Mouse (Mus musculus) urinary bladder, postnatal 25 days (tissue): ENCODE measurements at regions not wholly inside any gene's neighbourhood (a gene's known extent, or its start where the extent isn't known, plus 50 kb on each side); places are given as distances from the start of the nearest gene placed in this dataset.
A peak's percentile ranks its signal among the peaks of the same experiment; 100 is the strongest.

Source experiments
- DNase-seq: peaks from one replicate; pipeline ENCODE4 v3.0.0; 2022; ENCODE audit warnings: low spot score

DNA sequence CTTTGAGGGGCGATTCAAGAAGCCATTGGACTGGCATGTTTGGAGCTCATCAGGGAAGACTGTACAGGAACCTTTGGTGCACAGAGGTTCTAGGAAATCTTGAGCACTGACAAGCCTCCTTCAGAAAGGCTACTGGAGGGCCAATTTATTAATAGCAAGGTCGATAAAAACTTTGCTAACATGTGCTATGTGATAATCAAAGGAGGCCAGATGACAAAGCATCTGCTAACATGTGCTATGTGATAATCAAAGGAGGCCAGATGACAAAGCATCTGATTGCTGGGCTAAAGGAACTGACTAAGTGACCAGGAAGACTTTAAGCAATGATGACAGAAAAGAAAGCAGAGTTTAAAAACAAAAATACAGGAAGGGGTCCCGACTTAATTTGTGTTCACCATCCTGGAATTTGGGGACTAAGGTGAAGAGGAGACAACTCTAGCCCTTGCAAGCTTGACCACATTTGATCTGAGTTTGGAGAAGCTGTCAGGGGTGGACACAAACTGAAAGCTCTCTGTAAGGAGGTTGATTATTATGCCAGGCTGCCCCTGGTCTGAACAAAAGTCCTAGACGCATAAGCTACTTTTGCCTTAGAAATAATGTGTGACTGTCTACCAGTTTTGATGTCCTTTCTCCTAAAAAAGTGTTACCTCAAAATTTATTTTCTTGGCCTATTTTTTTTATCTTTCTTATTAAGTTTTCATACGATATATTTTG lies 455.5 kb upstream of the Fam92a start:
- no peak for DNase-seq

DNA sequence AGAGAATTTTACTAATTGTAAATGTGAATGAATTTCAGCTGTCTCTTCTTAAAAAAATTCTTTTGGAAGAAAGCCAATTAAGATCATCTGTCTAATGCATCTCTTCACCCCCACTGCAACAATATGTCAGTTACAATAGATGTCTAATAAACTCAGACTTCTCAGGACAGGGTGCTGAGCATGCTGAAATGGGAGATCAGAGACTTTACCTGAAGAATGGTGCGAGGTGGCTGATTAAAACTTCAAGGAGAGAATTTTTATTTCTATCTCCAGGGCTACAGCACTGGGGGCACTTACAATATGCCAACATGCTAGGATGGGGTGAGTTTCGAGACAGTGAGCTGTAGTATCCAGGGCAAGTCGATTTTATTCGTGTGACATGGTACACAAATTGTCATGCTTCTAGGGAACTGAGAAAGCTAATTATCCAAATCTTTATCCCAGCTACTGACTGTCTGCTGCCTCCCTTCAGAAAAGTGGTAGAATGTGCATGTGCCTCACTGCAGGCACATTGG lies 449.0 kb upstream of the Fam92a start:
- no peak for DNase-seq

DNA sequence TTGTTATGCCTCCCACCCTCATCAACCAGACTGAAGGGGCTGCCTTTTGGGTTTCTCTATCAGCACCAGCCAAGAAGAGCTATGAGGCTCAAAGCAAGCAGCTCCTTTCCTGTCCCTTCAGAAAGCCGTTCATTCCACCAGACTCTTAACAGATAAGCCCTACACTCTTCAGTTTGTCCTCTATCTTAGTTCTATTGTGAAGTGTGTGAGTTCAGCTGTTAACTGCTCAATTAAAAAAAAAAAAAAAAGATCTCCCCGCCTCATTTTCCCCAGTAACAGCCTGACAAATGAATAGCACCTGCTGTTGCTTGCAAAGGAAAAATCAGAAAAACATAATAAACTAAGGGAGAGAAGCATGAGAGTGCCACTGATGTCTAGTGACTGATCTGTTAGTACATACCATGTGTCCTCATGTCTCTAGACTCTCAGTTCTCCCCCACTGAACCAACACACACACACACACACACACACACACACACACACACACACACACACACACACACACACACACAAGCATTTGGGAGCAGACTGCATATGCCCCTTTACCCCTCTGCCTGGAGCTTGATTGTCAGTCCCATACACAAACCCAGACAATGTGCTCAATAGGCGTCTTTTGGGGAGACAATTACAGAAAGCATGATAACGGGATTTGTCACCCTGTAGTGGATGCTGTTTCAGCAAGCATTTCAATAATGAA lies 448.4 kb upstream of the Fam92a start:
- no peak for DNase-seq

DNA sequence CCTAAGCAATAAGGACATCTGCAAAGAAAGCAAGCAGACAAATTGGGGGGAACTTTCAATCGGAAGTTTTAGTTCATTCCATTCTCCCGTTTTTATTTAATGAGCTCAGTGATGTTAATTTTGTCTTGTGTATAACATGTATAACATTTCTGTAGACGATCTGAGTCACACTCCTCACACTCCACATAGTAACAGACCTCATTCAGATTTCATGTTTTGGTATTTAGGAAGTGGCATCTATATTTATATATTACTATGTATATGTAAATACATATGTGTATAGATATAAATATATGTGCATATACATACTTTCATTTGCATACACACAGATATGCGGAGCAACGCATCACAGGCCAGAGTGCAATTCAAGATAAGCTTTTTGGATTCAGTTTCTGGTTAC lies 444.9 kb upstream of the Fam92a start:
- no peak for DNase-seq

DNA sequence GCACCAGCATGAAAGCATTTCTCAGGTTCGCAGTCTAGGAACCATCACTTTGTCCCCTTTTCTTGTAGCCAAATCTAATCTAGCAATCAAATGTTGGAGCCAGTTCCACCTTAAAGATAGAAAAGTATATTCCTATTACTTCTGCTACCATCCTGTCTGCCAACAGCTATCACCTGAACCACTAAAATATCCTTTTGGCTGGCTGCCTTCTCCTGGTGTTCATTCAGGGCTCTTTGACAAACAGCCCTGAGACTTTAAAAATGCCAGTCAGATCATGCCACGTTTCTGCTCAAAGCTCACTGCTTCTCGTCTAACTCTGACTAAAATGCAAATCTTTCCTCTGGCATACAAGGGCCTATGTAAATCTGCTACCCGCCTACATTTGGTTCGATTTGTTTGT lies 439.7 kb upstream of the Fam92a start:
- no peak for DNase-seq

DNA sequence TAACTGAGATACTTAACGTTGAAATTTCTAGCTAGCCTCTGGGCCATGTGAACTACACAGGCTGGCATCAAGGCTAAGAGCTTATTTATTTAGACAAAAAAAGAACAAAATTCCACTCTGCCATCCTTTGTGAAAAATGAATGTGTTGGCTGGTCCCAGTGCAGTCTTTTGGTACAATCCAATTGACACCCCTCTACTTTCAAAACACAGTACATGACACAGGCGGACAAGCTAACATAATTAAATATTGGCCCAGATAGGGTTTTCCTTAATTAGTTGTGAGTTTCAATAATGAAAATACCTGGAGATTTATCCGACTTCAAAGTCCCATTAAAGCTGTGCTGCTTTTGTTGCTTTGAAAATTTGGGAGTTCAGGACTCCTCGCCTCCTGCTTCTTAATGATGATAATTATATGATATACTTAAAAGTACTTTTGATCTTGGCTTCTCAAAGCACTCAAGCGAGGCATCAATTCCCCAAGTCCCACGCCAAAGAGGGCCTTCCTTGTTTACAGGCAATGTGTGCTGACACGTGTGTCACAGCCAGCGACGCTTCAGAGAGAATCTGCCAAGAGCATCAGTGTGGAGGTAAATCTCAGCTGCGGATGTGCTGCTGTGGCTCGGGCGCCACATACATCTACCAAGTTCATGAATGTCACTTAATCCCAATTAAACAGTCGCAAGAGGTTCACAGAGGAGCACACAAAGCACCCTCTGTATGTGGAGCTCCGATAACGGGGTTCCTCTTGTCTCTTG lies 429.5 kb upstream of the Fam92a start:
- DNase-seq = no peak

DNA sequence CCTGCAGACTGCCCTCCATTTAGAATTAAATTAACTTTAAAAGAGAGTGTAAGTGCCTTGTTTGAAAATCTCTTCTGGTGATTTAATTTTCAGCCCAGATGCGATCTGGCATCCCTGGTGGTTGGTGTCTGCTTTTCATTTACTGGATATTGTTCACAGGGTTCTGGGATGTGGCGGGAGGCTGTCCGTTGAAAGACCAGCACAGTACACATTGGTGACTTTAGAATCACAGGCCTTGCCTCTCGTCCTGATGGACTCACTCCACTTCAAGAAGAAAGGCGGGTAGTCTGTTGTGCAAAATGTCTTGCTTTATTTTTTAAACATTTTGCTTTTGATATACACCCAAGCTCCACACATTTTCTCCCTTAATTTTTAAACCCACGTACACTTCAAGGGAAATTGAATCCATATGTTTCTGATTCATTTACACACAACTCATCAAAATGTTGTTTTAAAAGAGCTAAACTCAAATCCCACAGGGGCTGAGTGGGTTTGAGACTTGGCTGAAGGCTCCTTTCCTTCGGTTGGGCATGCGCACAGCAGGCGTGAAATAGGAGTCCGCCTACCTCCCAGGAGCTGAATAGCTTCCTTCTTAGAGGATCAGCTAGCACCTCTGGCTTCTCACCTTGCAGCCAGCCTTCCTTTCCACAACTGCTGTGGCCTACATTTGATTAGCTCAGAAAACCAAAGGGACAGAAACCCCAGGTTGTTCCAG lies 424.1 kb upstream of the Fam92a start:
- DNase-seq = no peak

DNA sequence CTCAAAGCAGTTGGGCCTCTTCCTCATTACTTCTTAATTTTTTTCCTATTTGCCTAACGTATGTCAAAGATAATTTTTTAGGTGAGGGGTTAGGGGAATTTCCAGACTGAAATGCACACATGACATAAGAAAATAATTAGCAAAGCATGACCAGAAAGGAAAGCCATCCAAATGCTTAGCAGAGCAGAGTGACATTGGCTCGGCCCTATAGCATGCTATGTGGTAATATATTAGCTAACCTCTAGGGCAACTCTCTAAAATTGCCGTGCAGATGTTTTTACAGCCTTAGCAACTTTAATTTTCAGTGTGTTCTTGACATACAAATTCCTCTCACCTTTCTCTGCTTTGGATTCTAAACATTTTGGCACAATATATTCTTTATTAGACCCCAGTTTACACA lies 421.2 kb upstream of the Fam92a start:
- no peak for DNase-seq

DNA sequence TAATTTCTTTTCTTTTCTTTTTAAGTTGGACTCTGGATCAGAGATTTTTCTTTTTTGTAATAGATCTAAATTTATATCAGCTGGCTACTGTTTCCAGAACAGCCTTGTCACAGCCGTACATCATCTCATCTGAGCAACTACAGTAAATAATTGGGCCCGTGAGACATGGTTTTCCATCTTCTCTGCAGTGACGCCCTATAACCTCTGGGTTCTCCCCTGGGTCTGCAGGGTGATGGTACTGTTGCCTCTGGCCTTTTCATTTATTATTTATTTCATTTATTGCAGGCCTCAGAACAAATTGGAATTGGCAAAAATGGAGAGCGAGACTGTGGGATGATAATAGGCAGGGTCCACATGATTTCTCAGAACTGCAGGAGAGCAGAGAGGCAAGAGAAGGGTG lies 406.3 kb upstream of the Fam92a start:
- no peak for DNase-seq

DNA sequence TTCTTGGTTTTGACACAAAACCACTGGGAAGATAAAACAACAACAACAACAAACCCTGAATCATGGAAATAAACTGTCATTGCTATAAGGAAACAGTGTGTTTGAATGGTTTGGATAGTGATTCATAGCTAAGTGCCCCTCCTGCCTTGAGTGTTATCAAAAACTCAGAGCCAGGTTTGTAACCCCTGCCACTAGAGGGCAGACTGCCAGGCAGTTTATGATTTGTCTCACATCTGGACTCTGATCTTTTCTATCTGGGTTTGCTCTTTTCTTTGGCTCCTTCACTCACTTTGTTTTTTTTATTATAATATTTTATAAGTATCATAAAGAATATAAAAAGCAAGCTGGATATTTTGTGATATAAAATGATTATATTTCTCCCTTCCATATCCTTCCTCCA lies 400.1 kb upstream of the Fam92a start:
- peak; percentile 7 for DNase-seq

DNA sequence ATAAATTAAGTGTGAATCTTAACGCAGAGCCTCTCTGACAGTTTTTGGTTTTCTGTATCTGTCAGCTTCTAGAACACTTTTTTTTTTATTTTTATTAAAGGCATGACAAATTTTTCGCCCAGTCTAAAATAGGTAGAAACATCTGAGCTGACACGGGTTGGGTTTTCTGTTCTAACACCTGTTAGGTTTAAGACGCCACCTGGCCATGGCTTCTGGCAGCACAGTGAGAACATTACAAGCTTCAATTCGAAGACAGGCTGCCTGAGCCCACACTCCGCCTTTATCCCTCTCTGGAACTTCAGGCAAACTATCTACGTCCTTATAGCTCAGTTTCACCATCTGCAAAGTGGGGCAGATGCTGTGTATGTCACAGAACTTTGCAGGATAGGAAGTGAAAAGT lies 398.9 kb upstream of the Fam92a start:
- no peak for DNase-seq

DNA sequence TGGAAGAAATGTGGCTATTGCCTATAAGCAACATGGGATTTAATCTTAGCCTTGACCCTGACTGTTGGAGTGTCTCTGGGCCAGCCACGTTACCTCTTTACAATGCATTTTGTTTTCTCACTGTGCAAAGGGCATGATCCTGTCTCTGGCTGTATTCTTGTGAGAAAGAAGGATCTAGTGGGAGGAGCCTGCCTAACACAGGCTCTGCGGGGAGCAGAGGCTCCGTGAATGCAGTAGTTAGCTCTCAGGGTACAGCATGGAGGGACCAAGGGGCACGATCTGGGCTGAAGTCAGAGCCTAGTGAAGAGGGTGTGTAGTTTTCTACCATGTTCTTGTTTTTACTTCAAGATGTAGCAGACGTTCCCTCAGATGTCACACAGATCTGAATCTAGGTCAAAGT lies 395.8 kb upstream of the Fam92a start:
- DNase-seq = no peak

DNA sequence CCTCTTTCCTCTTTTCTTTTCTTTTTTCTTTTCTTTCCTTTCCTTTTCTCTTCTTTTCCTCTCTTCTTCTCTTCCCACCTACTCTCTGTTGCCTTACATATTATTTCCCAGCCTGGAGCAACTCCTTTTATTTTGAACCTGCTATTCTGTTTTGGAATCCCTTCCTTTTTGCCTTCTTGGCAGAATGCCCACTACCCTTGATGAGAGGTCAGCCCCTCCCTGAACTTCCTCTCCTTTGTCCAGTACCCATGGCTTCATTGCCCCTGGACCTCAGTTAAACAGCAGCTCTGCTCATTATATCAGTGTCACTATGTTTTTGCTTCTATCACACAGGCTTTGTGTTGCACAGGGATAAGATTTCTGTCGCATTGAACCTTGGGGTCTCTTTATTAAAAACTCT lies 391.2 kb upstream of the Fam92a start:
- DNase-seq = no peak

DNA sequence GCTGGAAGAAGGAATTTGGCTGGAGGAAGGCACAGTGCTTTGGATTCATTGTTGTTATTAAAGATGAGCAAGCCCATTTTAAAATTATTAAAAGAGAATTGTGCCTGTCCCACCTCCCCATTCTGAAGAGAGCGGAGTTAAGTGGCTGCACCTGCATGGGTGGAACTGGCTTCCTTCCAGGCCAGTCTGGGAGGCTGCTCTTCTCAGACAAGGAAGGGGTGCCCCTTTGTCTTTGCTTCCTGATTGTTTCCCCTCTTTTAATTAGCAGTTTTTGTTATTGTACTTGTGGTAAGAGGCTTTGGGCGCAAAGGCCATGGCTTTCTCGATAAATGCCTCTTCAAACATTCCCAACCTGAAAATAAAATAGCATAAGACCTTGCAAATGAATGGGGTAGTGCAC lies 388.7 kb upstream of the Fam92a start:
- no peak for DNase-seq

DNA sequence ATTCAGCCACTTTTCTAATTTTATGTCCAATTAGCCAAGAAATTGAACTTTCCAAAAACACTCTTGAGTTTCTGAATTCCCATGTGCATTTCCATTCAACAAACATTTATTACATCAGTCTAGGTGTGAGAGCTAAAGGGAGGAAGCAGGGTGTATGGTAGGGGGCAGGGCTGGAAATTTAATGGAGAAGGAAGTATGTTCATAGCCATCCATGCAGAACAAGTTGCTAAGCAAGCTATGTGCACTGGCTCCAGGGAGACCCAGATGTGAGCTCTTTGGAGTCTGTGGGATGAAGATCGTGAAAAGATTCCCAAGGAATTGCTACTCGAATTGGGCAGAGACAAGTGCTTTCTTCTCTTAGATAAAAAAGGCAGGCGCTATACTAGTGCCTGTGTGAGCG lies 388.2 kb upstream of the Fam92a start:
- DNase-seq = no peak

DNA sequence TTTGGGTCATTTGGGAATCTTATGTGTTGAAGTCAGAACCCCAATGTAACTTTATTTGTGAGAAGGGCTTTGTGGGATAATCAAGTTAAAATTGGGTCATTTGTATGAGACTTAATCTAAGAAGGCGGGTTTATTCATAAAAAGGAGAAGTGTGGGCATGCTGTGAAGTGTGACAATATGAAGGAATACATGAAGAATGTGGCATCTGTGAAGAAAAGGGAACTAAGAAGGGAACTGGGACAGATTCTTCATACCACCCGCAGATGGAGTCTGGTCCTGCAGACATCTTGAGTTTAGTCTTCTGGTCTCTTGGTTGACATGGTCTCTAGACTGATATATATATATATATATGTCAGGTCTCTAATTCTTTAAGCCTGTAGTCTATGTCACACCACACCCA lies 385.3 kb upstream of the Fam92a start:
- no peak for DNase-seq

DNA sequence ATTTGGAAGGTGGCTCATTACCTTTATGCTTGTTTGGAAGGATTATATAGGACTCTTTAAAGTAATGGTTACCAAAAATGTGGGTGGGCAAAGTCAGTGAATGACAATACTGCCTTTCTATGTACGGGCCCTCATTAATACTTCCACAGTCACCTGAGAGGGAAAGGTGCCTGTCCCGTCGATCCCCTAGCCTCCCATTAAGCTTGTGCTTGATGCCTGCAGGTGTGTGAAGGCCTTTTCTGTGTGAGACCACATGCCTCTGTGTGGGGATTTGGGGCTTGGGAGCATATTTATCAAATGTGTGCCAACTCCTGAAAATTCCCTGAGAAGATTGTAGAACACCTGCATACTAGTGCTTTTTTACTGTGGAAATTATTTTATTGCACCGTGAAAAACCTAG lies 377.4 kb upstream of the Fam92a start:
- DNase-seq = no peak

DNA sequence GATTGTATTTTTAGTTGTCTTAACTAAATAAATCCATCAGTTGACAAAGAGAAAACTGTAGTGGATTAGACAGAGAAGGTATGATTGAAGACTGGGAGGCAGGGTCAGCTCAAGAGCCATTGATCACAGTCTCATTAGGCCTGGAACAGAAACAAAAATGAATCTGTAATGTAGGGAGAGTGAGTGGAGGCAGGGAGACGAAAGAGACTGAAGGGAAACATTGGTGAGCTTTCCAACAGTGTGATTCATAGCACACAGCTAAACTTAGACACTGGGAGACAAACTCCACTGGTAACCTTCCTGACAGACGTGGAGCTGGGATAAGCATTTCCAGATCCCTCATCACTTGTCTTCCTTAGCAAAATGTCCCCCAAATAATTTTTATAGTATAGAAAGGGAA lies 372.1 kb upstream of the Fam92a start:
- no peak for DNase-seq

DNA sequence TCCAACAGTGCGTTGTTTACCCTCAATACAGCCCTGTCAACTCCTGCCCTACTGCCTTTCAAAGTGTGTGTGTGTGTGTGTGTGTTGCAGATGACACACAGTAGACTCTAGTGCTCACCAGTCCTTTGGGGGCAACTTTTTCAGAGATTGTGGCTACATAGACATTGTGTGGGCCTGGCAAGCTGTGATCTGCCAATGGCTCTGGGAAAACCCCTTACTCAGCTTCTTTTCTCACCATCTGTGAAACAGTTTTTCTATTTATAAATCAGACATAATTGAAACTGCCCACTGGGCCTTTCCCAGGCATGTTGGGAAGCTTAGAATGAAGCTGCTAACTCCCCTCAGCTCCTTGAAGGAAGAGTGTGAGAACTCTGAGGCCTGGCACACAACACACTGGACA lies 369.7 kb upstream of the Fam92a start:
- no peak for DNase-seq

DNA sequence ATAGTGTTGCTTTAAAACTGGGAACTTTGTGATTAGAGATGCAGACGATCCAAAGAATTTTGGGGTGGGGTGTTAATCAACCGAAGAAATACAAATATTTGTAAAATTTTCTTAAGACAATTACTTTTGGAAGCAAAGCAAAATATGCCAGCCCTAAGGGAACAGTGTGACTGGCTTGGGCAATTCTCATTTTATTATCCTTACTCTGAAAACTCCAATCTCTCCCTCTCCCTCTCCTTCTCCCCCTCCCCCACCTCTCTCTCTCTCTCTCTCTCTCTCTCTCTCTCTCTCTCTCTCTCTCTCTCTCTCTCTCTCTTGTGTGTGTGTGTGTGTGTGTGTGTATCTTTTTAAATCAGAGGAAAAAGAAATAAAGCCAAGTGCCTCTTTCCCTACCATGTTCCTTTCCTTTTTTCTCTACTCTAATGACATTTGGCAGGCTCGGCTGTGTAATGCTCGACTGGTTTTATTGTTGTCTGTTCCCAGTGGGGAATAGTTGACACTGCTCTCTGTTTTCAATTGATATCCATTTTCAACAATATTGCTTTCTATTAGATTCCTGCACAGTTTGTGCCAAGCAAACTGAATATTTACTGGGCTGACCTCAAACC lies 367.5 kb upstream of the Fam92a start:
- DNase-seq = no peak

DNA sequence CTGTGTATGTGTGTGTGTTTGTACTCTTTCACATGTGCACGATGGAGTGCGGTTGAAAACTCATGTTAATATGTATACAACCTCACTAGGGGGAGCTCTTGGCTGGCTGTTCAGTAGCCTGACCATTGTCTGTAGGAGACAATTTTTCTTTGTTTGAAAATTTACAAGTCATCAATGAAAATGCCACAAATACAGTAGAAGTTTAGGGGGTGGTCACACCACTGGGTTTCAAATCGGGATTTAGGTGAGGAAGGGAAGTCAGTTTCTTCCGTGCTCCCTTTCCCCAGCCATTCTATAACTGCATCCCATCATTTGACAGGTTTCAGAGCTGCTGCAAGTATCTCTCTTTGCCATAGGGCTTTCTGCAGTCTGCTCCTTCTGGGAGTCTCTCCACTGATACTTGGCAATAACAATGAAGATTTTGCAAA lies 366.9 kb upstream of the Fam92a start:
- peak; percentile 10 for DNase-seq

DNA sequence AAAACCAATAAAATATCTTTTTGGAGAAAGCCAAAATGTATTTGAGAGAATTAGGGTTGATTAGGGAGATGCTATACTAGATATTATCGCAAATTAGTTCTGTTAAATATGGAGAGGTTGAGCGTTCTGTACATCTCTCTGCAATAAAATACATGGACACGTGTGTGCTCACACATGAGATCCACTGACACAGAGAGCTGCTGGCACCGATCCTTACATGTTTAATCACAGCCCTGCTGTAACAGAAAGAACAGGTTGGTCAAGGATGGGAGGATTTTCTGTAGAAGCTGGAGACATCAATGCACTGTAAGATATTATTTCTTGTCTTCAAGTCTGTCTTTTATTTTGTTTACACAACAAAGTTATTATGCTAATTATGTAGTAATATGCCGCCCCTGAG lies 366.2 kb upstream of the Fam92a start:
- DNase-seq = no peak
